Mouse (Mus musculus) E14TG2a.4 (cell line): ENCODE measurements at regions not wholly inside any gene's neighbourhood (a gene's known extent, or its start where the extent isn't known, plus 50 kb on each side); places are given as distances from the start of the nearest gene placed in this dataset.

ENCODE experiments used
- H3K27me3 ChIP-seq: 2 replicates; pipeline ENCODE4 v1.6.1; 2014; ENCODE audit warnings: low read length, control low read depth; ENCODE audit not compliant: insufficient read depth
- H3K36me3 ChIP-seq: 2 replicates; pipeline ENCODE4 v1.6.1; 2014; ENCODE audit warnings: low read length, control low read depth; ENCODE audit not compliant: insufficient read depth
- H3K4me1 ChIP-seq: replicated peaks from 2 replicates; pipeline ENCODE4 v1.6.1; 2014; ENCODE audit warnings: low read depth, low read length, control low read depth
- H3K4me3 ChIP-seq: replicated peaks from 2 replicates; pipeline ENCODE4 v1.5.1; 2014; ENCODE audit warnings: mild to moderate bottlenecking, low read length
- H3K9me3 ChIP-seq: 2 replicates; pipeline ENCODE4 v1.6.1; 2014; ENCODE audit warnings: low read length, control low read depth
- CTCF ChIP-seq: conservative IDR thresholded peaks from 2 replicates; pipeline ENCODE4 v1.5.1; 2014; ENCODE audit warnings: low read length
- NANOG ChIP-seq: IDR thresholded peaks from 2 replicates; pipeline ENCODE4 v1.6.1; 2014; ENCODE audit warnings: borderline replicate concordance, low read length, mixed read lengths
- POU5F1 ChIP-seq: IDR thresholded peaks from 2 replicates; pipeline ENCODE4 v1.6.1; 2014; ENCODE audit warnings: low read length, borderline replicate concordance

DNA sequence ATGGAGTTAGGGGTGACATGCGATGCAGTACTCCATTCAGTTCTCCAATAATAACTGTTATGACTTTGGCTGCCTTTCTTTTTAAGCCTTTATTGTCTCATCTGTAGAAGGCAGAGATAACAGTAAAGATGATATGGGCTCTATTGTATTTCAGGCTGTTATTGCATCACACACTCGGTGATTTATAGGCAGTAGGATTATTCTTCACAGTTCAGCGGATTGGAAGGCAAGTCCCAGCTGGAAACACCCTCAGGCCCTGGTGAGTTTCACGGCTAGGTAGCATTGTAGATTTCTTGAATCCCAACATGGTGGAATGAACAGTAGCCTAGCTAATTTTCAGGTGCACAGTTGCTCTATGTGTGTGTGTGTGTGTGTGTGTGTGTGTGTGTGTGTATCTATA, 422.9 kb downstream of the Fam84a start:
- Histone ChIP-seq H3K4me1 (no peaks in the 10 kb centered on the region), H3K9me3 (no peaks in the 10 kb centered on the region), H3K36me3 (no peaks in the 10 kb centered on the region), H3K4me3 (no peak overlapping the region), H3K27me3 (no peaks in the 10 kb centered on the region)
- TF ChIP-seq POU5F1 (no peak), NANOG (no peak), CTCF (no peak)

DNA sequence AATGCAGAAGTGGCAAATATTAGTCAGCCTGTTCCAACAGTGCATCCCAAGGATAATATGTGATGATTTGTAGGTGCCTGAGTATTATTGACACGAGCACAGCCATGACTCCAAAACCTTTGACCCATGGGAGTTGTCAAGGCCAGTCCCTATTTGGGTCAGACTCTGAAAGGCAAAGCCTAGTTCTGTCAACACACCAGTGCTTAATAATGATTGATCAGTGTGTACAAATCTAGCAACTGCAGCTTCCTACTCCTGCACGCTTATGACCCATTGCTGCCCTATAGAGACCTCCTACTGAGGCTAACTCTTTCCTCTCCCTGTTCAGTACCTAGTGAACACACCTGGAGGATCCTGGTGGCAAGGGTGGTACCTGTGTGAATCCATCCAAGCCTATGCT, 427.3 kb downstream of the Fam84a start:
- TF ChIP-seq NANOG (no peak), CTCF (no peak), POU5F1 (no peak)
- Histone ChIP-seq H3K4me3 (no peak overlapping the region), H3K4me1 (no peaks in the 10 kb centered on the region), H3K36me3 (no peaks in the 10 kb centered on the region), H3K27me3 (no peaks in the 10 kb centered on the region), H3K9me3 (no peaks in the 10 kb centered on the region)

DNA sequence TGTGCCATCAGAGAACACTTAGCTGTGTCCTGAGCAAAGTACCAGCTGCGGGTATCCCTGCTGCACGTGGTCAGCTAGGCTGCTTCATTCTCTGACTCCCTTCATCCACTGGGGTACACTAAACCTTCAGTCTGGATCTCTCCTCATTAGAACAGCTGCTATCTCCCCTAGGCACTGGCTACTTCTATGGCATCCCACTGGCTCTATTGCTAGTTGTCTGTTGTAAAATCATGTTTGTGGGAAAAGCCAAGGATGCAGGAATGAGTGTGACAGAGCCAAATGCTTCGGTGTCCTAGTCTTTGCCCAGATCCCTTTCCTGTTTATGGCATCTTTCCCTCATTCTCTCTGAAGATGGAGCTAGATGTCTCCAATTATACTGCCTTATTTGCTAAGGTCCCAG, 440.9 kb downstream of the Nbas start:
- Histone ChIP-seq H3K36me3 (no peaks in the 10 kb centered on the region), H3K4me1 (no peaks in the 10 kb centered on the region), H3K27me3 (no peaks in the 10 kb centered on the region), H3K4me3 (no peak overlapping the region), H3K9me3 (no peaks in the 10 kb centered on the region)
- TF ChIP-seq POU5F1 (no peak), NANOG (no peak), CTCF (no peak)

DNA sequence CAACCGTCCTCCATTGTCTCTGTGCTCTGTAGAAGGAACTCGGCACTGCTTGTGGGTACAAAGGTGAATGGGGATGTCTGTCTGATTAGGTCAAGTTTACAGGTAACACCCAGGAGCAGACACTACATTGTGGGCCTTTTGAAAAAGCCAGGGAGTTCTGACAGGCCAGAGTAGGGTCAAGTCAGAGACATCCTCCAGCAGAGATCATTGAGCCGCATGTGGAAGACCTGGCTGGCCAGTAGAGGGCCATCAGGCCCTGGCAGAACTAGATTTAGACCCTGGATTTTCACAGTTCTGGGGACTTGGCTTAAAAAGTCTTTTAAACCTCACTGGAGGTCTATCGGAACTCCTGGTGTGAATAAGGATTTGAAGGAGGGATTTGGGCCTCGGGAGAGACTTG, 438.8 kb downstream of the Nbas start:
- no peak overlapping the region for H3K4me3 ChIP-seq
- H3K4me1 ChIP-seq = no peaks in the 10 kb centered on the region
- no peaks in the 10 kb centered on the region for H3K27me3 ChIP-seq
- H3K36me3 ChIP-seq = no peaks in the 10 kb centered on the region
- TF ChIP-seq CTCF = no peak; the same call in 1 of the 2 replicates
- TF ChIP-seq NANOG = no peak
- no peak for TF ChIP-seq POU5F1
- H3K9me3 ChIP-seq = no peaks in the 10 kb centered on the region

DNA sequence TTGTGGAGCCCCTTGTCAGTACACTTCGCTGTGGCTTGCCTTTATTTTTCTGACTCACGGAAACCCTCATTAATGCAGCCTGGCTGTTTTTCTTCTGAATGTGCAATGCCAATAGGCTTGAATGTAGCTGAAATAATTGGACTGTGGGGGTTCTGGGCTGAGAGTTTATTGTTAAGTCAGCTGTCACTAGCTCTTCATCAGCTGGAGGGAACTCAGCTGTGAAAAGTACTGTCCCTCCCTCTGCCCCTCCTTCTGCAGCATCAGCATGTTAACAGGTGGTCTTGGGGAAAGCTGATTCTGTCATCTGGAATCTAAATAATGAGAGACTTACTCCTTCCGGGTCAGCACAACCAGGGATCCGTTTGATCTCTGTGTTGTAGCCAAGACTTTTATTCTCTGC, 437.6 kb downstream of the Nbas start:
- Histone ChIP-seq H3K4me1 (no peaks in the 10 kb centered on the region), H3K9me3 (no peaks in the 10 kb centered on the region), H3K4me3 (no peak overlapping the region), H3K36me3 (no peaks in the 10 kb centered on the region), H3K27me3 (no peaks in the 10 kb centered on the region)
- no peak for TF ChIP-seq NANOG
- no peak for TF ChIP-seq CTCF

DNA sequence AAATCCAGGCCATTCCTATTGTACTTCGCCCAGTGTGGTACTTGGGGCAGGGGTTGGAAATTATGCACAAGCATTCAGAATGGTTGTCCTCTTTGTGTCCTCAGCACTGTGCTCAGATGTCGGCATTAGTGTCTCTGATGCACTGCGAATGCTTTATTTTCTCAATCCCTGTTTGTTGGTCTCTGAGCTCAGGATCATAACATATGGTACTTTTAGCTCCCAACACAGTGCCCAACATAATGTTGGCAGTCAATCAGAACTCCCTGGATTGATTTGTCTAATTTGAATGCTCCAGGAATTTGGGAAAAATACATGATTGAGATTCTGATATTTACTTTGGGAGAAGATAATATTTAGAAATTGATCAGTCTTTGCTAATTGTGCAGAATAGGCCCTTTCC, 434.7 kb downstream of the Nbas start:
- Histone ChIP-seq H3K4me1 (no peaks in the 10 kb centered on the region), H3K27me3 (no peaks in the 10 kb centered on the region), H3K36me3 (no peaks in the 10 kb centered on the region), H3K4me3 (no peak overlapping the region), H3K9me3 (no peaks in the 10 kb centered on the region)
- TF ChIP-seq NANOG (no peak), CTCF (no peak), POU5F1 (no peak)

DNA sequence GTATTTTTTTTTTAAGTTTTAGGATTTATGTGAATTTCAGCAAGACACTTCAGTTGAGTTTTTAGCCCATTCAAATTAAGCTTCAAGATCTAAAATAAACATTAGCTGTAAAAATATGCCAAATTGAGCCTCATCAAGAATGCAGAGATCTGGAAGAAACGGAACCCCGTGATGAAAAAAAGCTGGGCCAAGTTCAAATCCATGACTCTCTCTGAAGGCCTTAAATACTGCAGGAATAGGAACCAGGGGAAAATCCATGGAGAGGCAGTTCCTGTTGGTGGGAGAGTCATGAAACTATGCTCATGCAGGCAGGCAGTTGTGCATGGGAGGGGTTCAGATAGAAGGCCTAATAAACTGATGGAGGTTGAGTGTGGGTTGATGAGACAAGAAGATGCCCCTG, 430.9 kb downstream of the Nbas start:
- no peaks in the 10 kb centered on the region for H3K27me3 ChIP-seq
- H3K4me1 ChIP-seq = no peaks in the 10 kb centered on the region
- no peaks in the 10 kb centered on the region for H3K9me3 ChIP-seq
- no peaks in the 10 kb centered on the region for H3K36me3 ChIP-seq
- no peak for TF ChIP-seq NANOG
- no peak for TF ChIP-seq POU5F1
- TF ChIP-seq CTCF = no peak
- H3K4me3 ChIP-seq = no peak overlapping the region

DNA sequence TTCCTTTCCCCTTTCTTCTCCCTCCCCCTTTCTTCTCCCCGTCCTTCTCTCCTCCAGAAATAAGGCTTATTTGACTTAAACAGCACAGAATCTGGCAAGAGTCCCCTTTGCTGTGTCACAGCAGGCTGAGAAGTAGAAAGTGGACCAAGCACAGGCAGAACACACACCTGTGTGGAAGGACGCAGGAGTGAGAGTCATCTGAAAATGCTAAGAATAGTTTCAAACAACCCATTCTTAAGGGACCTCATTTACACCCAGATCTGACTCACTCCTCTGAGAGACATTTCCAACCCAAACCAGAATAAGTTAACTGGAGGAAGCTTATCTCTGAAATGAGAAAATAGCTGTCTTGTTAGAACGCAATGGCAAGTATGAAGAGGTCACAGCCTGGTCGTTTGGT, 429.9 kb downstream of the Nbas start:
- no peak overlapping the region for H3K4me3 ChIP-seq
- no peaks in the 10 kb centered on the region for H3K4me1 ChIP-seq
- H3K27me3 ChIP-seq = no peaks in the 10 kb centered on the region
- no peaks in the 10 kb centered on the region for H3K36me3 ChIP-seq
- H3K9me3 ChIP-seq = no peaks in the 10 kb centered on the region
- no peak for TF ChIP-seq NANOG

DNA sequence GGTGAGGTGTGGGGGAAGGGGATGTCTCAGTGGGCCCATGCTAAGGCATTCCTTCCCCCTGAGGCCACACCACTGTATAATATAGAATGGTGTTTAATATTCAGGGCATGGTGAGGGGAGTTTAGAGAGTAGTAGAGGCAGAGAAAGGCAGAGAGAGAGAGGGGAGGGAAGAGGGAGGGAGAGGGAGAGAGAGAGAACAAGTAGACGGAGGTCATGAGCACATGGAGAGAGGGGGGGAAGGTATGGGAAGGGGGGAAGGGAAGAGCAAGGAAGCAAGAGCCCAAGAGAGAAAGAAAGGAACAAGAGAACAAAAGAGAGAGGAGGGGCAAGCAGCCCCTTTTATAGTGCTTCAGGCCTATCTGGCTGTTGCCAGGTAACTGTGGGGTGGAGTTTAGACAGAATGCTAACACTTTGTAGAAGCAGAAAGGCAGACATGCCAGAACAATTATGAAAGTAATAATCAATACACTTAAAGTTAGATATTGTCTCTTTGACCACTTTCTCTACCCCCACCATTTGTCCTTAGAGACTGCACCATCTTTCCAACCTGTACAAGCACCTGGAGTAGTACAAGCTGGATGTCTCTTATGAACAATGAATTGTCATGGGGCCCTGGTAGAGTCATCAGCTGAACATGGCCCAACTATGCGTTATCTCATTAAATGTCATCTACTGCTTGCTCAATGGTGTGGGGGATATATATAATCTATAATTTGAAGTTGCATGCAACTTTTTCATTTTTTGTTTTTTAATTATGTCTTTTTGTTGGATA, 422.6 kb downstream of the Nbas start:
- Histone ChIP-seq H3K27me3 (no peaks in the 10 kb centered on the region), H3K36me3 (no peaks in the 10 kb centered on the region), H3K4me1 (0 out of 2 replicates have a peak, but pooled peaks cover 5% of the 10 kb centered on the region), H3K4me3 (no peak overlapping the region), H3K9me3 (no peaks in the 10 kb centered on the region)
- TF ChIP-seq POU5F1 (no peak), CTCF (no peak), NANOG (no peak)
